Mouse (Mus musculus): ENCODE measurements at regions not wholly inside any gene's neighbourhood (a gene's known extent, or its start where the extent isn't known, plus 50 kb on each side); places are given as distances from the start of the nearest gene placed in this dataset.

DNA sequence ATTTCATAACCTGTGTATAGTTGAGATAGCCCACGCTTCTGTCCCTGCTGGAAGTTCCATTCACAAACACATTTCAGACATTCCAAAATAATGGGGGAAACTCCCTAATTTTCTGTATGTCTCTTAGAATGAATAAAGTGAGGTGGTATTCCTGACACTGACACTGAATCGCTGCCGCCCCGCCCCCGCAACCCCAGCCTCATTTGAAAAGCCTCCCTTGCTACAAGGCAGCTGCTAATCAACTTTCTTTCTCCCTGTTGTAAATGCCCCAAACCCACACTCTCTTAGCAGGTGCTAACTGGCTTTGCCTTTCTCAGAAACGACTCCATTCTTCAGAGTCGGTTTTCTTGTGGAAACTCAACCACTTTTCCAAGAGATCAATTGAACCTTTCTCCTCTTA lies 66.4 kb upstream of the Zfp280d start:
- ATAC-seq (ENCODE audit: insufficient read depth) (no peak), DNase-seq (no peak)
- WGBS, result 57% methylated on average over 7 of the region's 7 CpGs

DNA sequence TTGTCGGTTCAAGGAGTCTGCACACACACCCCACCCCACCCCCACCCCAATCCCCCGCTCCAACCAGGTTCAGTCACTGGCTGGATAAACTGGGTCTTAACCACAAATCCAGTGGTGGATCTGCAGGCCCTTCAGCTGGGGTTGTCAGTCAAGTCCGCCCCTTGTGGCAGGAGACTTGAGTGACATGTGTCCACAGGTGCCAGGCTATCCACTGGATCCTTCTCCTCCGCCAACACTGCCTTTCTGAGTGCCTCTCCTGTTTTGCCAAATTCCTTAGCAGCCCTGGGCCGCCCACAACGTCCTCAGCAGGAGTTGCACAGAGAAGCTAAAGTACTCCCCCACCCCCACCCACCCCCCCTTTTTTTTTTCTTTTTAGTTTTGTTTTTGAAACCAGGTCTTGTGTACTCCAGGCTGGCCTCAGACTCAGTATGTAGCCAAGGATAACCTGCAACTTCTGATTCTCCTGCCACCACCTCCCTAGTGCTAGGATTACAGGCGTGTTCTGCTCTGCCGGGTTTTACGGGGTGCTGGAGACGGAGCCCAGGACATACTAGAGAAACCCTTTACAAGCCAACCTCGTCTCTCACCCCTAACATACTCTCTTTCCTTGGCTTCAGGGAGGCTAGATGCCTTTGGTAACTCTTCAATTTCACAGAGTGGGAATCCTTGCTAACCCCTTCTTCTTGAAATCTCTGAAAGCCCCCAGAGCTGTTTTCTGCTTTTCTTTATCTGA lies 57.2 kb upstream of the Zfp280d start:
- Histone ChIP-seq H3K4me1 (ENCODE audit: insufficient read depth) (no peaks in the 10 kb centered on the region), H3K27ac (ENCODE audit: low read depth) (no peak overlapping the region)
- peak; percentile 37 for DNase-seq

More for the DNA sequence above, 66.4 kb upstream of the Zfp280d start:
- Histone ChIP-seq H3K9ac (no peak overlapping the region), H3K9me3 (ENCODE audit: low read depth, low read length) (no peaks in the 10 kb centered on the region), H3K36me3 (ENCODE audit: insufficient read depth) (no peaks in the 10 kb centered on the region), H3K27ac (ENCODE audit: low read depth) (no peak overlapping the region), H3K4me1 (ENCODE audit: insufficient read depth) (no peaks in the 10 kb centered on the region), H3K4me2 (no peak overlapping the region), H3K27me3 (ENCODE audit: insufficient read depth, low read length) (no peaks in the 10 kb centered on the region), H3K4me3 (ENCODE audit: low read depth, low read length) (no peak overlapping the region)
- no peak for TF ChIP-seq CTCF (IDR thresholded peaks at IDR 0.05; ENCODE audit: low read depth)

DNA sequence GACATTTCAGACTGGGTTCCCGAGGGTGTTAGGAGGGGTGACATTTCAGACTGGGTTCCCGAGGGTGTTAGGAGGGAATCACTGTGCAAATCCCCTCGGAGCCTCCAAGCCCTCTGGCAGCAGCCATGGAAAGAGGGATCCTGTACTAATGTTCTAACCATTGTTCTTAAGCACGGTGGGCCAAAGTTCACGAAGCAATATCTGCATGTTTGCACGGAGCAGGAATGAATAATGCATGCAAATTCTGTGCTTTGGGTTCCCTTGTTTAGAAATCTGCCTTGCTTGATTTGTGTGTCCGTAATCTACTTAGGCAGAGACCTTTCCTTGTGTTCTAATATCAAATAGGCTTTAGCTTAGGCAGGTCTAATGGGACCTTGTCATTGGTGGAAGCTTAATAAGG lies 55.9 kb upstream of the Zfp280d start:
- Histone ChIP-seq H3K4me3 (ENCODE audit: low read depth, low read length) (no peak overlapping the region), H3K4me1 (ENCODE audit: insufficient read depth) (no peaks in the 10 kb centered on the region), H3K4me2 (no peak overlapping the region), H3K9me3 (ENCODE audit: low read depth, low read length) (no peaks in the 10 kb centered on the region), H3K27me3 (ENCODE audit: insufficient read depth, low read length) (no peaks in the 10 kb centered on the region), H3K9ac (no peak overlapping the region), H3K36me3 (ENCODE audit: insufficient read depth) (no peaks in the 10 kb centered on the region), H3K27ac (ENCODE audit: low read depth) (no peak overlapping the region)
- DNase-seq (no peak), ATAC-seq (ENCODE audit: insufficient read depth) (no peak)
- no peak for TF ChIP-seq CTCF (IDR thresholded peaks at IDR 0.05; ENCODE audit: low read depth)
- 60% methylated on average over 7 of the region's 7 CpGs for WGBS

More for the DNA sequence above, 57.2 kb upstream of the Zfp280d start:
- Histone ChIP-seq H3K36me3 (ENCODE audit: insufficient read depth) (no peaks in the 10 kb centered on the region), H3K9me3 (ENCODE audit: low read depth, low read length) (no peaks in the 10 kb centered on the region), H3K4me3 (ENCODE audit: low read depth, low read length) (no peak overlapping the region), H3K4me2 (no peak overlapping the region), H3K27me3 (ENCODE audit: insufficient read depth, low read length) (no peaks in the 10 kb centered on the region), H3K9ac (no peak overlapping the region)
- TF ChIP-seq CTCF (IDR thresholded peaks at IDR 0.05; ENCODE audit: low read depth), result peak; percentile 44; the same call in 1 of the 2 replicates
- WGBS, result 62% methylated on average over 11 of the region's 11 CpGs
- ATAC-seq (ENCODE audit: insufficient read depth), result no peak

DNA sequence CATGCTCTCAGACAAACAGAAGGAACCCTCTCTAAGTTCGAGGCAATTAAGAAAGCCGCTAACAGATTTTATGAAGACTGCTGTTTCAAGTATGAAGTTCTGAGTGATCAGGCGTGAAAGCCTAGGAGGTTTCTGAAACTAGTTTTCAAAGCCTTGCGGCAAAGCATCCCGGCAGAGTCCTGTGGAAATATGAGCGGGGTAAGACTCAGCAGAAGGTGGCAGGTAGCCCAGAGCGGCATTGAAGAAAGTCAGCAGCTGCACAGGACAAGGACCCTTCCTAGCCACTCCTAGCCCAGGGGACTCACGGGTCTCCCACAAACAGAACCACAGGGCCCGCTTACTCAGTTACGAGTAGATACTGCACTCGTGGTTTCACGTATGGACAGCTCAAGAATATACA lies 54.8 kb upstream of the Zfp280d start:
- H3K9me3 ChIP-seq (ENCODE audit: low read depth, low read length), result no peaks in the 10 kb centered on the region
- no peak for ATAC-seq (ENCODE audit: insufficient read depth)
- no peak for TF ChIP-seq CTCF (IDR thresholded peaks at IDR 0.05; ENCODE audit: low read depth)
- H3K4me2 ChIP-seq, result no peak overlapping the region
- no peak overlapping the region for H3K9ac ChIP-seq
- H3K4me1 ChIP-seq (ENCODE audit: insufficient read depth), result no peaks in the 10 kb centered on the region
- no peak overlapping the region for H3K27ac ChIP-seq (ENCODE audit: low read depth)
- DNase-seq, result no peak
- 81% methylated on average over 12 of the region's 12 CpGs for WGBS
- H3K4me3 ChIP-seq (ENCODE audit: low read depth, low read length), result no peak overlapping the region
- no peaks in the 10 kb centered on the region for H3K27me3 ChIP-seq (ENCODE audit: insufficient read depth, low read length)
- H3K36me3 ChIP-seq (ENCODE audit: insufficient read depth), result no peaks in the 10 kb centered on the region

DNA sequence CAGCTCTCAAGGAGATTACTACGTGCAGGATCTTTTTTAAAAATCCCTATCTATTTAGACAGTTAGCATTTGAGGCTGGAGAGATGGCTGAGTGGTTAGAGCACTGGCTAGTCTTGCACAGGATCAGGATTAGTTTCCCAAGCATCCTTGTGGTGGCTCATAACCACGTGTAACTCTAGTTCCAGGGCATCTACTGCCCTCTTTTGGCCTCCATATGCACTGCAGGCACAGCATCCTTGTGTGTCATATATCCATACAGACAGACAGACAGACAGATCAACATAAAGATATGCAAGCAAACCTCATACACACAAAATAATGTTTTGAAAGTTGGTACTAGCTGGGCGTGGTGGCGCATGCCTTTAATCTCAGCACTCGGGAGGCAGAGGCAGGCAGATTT lies 53.3 kb upstream of the Zfp280d start:
- no peaks in the 10 kb centered on the region for H3K9me3 ChIP-seq (ENCODE audit: low read depth, low read length)
- H3K36me3 ChIP-seq (ENCODE audit: insufficient read depth), result no peaks in the 10 kb centered on the region
- H3K4me2 ChIP-seq, result no peak overlapping the region
- DNase-seq (peak; percentile 13), ATAC-seq (ENCODE audit: insufficient read depth) (no peak)
- no peaks in the 10 kb centered on the region for H3K27me3 ChIP-seq (ENCODE audit: insufficient read depth, low read length)
- no peak overlapping the region for H3K9ac ChIP-seq
- peak; percentile 46; the same call in 1 of the 2 replicates for TF ChIP-seq CTCF (IDR thresholded peaks at IDR 0.05; ENCODE audit: low read depth)
- WGBS, result 88% methylated on average over 5 of the region's 5 CpGs
- H3K4me3 ChIP-seq (ENCODE audit: low read depth, low read length), result no peak overlapping the region
- no peak overlapping the region for H3K27ac ChIP-seq (ENCODE audit: low read depth)
- H3K4me1 ChIP-seq (ENCODE audit: insufficient read depth), result no peaks in the 10 kb centered on the region
